Mouse (Mus musculus) induced T-regulatory cell, adult 2 months (primary cell): Measurements from ENCODE around the gene Car9.
A peak's percentile ranks its signal among the peaks of the same experiment; 100 is the strongest.

Source experiments
- DNase-seq: peaks from one replicate; pipeline ENCODE4 v3.0.0-alpha.2; 2012; ENCODE audit warnings: low read depth

Gene Car9

GRCm38 (mm10) chr4:43493846-43494240 lies 12.9 kb upstream of the Car9 start:
- DNase-seq = peak; percentile 58

DNA sequence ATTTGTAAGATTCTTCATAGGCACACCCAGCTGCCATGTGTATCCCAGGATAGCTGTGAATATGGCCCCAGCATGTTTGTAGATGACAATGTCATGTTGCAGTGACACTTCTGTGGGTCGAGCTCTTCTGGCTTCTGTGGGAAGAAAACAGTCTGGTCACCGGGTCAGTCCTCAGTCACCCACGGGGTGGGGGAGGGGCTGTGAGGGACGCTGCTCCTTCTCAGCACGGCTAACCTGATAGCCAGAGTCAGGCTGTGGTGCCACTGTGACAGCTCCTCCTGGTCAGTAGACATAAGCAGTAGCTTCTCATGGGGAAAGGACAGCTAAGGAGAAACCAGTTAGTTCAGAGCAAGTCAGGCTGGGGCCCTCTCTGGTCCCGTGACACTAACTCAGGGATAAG lies 10.2 kb upstream of the Car9 start:
- DNase-seq = no peak

- no peak for DNase-seq
These were observed 9.4 kb upstream of the Car9 start for GRCm38 (mm10) chr4:43497405-43497804.

DNA sequence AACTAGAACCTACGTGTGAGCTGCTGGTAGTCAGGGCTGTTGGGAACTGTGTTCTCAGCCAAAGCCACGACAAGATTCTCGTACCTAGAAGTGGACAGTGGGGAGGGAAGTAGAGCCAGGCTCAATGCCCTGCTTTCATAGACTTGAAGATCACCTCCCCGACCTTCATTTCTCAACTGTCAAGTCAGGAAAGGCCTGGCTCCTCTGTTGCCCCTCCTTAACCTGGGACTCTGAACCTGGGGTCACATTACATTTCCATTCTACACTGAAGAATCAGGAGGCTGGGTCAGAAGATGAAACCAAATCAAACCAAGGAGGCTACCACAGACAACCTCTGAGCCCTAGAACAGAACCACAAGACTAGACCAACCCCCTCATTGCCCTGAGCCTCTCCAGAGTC lies 8.8 kb upstream of the Car9 start:
- no peak for DNase-seq

- peak; percentile 61 for DNase-seq
These were observed 7.8 kb upstream of the Car9 start for GRCm38 (mm10) chr4:43498983-43499382.

- DNase-seq = peak; percentile 86
These were observed 7.1 kb upstream of the Car9 start, which contains the start of gene Arhgef39 for GRCm38 (mm10) chr4:43499407-43500333. Gene Arhgef39 (minus strand): TSS chr4:43499695.

DNA sequence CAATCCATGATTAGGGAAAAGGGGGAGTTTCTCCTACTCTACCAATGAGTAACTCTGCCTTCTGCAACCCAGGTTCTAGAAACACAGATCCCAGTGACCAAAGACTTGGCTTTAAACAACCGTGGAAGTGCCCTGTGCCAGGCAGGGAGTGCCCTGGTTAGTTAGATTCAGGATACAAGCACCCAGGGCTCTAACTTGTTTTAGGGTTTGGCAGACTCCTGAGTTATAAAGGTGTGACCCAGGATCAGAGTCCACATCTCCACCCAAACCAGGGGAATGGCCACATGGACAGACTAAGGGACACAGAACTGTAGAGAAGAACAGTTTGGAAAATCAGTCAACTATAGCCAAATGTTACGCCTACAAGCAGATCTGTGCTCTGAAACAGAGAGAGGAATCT lies 3.7 kb upstream of the Car9 start:
- no peak for DNase-seq

DNA sequence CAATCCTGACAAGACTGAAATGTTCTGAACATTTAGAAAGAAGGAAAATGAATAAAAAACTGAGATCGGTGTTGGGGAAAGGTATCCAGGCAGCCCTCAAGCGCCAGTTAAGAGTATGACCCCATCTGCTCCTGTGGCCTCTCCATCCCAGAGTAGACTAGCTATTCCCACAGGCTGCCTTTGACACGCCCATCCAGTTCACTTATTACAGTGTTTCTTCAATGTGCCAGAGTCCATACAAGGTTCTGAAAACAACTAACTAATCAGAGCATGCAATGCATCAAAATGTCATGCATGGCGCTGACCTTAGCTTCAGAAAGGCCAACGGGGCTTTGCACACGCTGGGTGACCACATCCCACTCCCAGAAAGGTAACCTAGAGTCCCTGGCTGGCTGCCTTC lies 3.3 kb upstream of the Car9 start:
- no peak for DNase-seq

DNA sequence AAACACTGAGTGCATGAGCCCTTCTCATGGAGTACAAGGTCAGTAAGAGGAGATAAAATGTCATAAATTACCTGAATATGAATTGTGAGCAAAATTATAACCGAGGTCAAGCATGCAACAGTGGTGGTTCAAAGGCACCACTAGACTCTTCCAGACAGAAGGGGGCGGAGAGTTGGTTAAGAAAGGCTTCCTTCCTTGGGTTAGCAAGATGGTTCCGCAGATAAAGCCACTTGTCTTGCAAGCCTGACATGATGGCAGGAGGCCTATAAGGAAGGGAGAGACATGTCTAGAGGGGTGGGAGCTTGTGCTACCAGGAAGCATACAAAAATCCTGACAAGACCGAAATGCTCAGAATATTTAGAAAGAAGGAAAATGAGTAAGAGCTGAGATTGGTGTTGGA lies 2.5 kb upstream of the Car9 start:
- DNase-seq = peak; percentile 50

DNA sequence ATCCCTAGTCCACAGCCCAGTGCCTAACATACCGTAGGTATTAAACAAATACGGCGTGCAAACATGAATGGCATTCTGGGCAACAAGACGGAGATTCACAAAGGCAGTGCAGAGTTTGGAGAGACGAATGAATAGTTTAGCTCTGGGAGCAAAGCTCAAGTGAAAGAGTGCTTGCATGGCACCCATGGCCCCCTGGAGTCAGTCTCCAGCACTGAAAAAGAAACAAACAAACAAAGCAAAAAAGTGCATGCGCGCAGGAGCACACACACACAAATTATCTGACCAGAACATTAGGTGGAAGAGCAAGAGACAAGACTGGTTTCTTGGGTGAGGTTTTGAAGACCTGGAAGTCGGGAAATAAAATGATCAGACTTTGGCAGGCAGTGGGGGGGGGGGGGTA lies 692 bp upstream of the Car9 start:
- no peak for DNase-seq

DNA sequence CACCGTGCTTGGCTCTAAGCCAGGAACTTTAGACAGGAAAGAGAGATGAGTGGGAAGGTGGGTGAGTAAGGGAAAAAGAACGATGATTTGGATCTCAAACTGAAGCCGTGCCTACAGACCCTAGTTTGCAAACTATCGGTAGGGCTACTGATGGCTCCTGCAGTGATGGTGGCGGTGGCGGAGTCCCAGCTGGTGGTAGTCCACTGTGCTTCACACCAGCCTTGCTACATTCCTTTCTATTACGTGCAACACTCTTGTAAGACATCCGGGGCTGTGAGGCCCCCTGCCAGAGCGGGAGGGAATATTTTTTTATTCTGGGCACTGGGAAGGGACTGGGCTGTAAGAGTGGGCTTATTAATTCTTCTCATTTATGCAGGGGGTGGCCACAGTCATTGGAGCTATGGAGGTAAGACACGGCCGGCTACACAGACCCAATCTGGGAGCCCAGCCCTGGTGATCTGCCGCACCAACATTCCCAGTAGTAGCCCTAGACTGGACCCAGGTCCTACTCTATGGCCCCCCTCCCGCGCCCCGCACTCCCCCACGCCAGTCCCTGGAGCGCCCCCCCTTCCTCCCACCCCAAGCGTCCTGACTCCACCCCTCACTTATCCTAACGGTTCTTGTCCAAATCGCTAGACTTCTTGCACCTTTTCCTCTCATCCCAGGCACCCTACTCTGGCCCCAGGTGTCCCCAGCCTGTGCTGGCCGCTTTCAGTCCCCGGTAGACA lies 1.3 kb downstream of the Car9 start:
- no peak for DNase-seq

GRCm38 (mm10) chr4:43508666-43508997 lies 1.9 kb downstream of the Car9 start:
- peak; percentile 86 for DNase-seq

GRCm38 (mm10) chr4:43509109-43509508 lies 2.3 kb downstream of the Car9 start:
- no peak for DNase-seq

- DNase-seq = no peak
These were observed 5.1 kb downstream of the Car9 start for GRCm38 (mm10) chr4:43511675-43512454.

DNA sequence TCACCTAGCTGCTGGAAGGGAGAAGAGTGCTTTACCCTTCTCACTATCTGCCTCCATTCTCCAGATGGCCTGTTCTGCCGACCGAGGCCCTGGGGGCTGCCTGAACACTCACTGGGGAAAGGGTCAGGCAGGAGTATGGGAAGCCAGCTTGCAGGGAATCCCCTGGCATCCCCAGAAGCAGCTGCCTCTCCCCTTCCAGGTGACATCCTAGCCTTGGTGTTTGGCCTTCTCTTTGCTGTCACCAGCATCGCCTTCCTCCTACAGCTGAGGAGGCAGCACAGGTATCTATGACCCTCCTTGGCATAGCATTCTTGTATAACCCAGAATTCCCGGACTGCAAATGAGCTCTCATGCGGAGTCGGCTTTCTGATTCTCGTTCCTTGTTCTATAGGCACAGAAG lies 5.9 kb downstream of the Car9 start:
- DNase-seq = no peak

GRCm38 (mm10) chr4:43513300-43513699 lies 6.5 kb downstream of the Car9 start:
- no peak for DNase-seq

GRCm38 (mm10) chr4:43513791-43514190 lies 7.0 kb downstream of the Car9 start:
- DNase-seq = no peak

GRCm38 (mm10) chr4:43515764-43516708 lies 9.3 kb downstream of the Car9 start:
- no peak for DNase-seq

DNA sequence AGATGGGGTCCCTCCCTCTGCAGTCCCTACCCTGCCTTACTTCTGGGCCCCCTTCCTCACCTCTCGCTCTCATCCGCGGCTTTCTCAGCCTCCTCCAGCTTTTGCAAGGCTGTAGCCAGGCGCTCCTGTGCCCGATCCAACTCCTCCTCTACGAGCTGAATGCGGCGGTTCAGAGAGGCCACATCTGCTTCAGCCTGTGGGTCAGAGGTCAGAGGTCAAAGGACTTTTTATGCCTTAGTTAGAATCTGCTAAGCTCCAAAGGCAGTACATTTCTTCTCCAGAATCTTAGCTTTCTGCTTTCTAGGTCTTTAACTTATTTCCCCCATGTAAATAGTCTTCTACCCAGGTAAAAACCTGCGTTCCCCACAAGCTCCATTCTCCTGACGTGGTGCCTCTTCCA lies 12.8 kb downstream of the Car9 start:
- DNase-seq = peak; percentile 53

- DNase-seq = peak; percentile 91
These were observed 13.2 kb downstream of the Car9 start for GRCm38 (mm10) chr4:43519956-43520355.

- peak; percentile 72 for DNase-seq
These were observed 21.1 kb downstream of the Car9 start for GRCm38 (mm10) chr4:43527880-43528279.
